Comparison of ENCODE assay signal across 1 mouse cellular context in the genomic region with DNA sequence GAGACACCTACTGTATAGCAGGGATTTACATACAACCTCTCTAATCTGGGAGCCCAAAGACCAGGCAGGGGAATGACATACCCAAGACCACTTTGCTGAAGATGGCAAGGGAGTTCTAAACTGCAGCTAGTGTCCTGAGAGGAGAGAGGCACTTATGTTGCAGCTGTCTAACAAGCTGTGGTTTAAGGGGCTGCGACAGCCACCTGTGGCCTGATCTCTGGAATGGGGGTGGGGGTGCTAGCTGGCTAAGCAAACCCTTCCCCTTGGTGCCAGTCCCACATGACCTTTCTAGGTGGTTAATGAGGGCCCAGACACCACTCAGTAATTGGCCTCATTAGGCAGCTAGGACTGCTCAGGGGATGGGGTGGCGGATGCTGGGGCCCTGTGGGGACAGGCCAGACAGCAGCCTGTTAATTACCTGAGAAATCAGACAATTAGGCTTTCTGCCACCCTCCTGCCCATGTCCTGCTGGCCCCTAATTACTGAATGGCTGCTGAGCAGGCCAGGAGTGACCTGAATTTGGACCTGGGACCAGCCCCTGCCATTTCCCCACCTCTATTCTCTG.
TF ChIP-seq lines count a peak whose summit lies in the region.

No protein-coding gene starts in this region.

TF ChIP-seq in CH12.LX, 34 proteins besides CTCF, POLR2A, EP300 and RAD21:
- TF ChIP-seq BHLHE40 (IDR thresholded peaks at IDR 0.05; ENCODE audit: low read depth, low read length) (no peak), TCF12 (IDR thresholded peaks at IDR 0.05; ENCODE audit: low read depth, low read length) (0 out of 2 replicates have a peak, but pooled peaks have one; percentile 10)
TF ChIP-seq in CH12.LX: peak in this region for 1.
